ENCODE assay signal across 9 mouse cellular contexts in the genomic region with DNA sequence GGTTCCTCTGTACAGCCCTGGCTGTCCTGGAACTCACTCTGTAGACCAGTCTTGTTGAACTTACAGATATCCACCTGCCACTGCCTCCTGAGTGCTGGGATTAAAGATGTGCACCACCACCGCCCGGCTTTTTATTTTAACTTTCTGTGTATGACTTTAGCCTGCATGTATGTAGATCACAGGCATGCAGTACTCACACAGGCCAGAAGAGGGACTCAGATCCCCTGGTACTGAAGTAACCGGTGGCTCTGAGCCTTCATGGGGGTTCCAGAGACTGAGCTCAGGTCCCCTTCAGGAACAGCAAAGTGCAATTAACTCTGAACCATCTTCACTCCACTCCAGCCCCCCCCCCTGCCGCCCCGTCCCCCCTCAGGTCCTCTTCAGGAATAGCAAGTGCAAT. TPM values are rescaled to one million over a fixed set of nuclear protein-coding genes. Genes with fewer than 3 reads are reported as not detected.
DNase-seq lines count a peak whose midpoint lies in the region; ATAC-seq and TF ChIP-seq lines count a peak whose summit lies in the region.
"Had no signal": no experiment of that assay in that cellular context is flagged by ENCODE, and none has a peak within 500 bp of the region (broad histone marks: within the 10 kb centered on the region; RNA-seq: fewer than 3 reads in every experiment).

No protein-coding gene starts in this region.

- DNase-seq in heart, postnatal 0 days (ENCODE audit: low spot score): no peak
- peak; percentile 76 for DNase-seq in 416B (ENCODE audit: low read depth)
- peak; percentile 77 for DNase-seq in ES-E14 (ENCODE audit: low read depth, low spot score)
- peak; percentile 45 for DNase-seq in embryo, embryonic 9.5 days (ENCODE audit: extremely low spot score)
- no peak for DNase-seq in lung, adult 2 months
- peak; percentile 46 to 53 for DNase-seq in thymus, postnatal 36 days
- DNase-seq in forebrain, embryonic 14.5 days (ENCODE audit: low spot score): no peak

- 48% methylated on average over 5 of the region's 5 CpGs for WGBS in heart, postnatal 0 days
- WGBS in heart, embryonic 12.5 days: 44% methylated on average over 5 of the region's 5 CpGs
- 61% methylated on average over 5 of the region's 5 CpGs for WGBS in lung, adult 2 months
- WGBS in forebrain, embryonic 14.5 days: 28% methylated on average over 5 of the region's 5 CpGs

- ATAC-seq in heart, postnatal 0 days (ENCODE audit: insufficient read depth, low read depth): no peak
- ATAC-seq in heart, embryonic 12.5 days (ENCODE audit: insufficient number of reproducible peaks, low FRiP score): no peak
- no peak for ATAC-seq in forebrain, embryonic 14.5 days

- no peak overlapping the region for H3K27ac ChIP-seq in heart, postnatal 0 days (ENCODE audit: low read depth)
- H3K27ac ChIP-seq in heart, embryonic 12.5 days (ENCODE audit: poor library complexity, severe bottlenecking): no peak overlapping the region
- H3K27ac ChIP-seq in ES-E14 (ENCODE audit: insufficient read depth, low read depth, low read length, poor library complexity, severe bottlenecking): no peak overlapping the region
- no peak overlapping the region for H3K27ac ChIP-seq in forebrain, embryonic 14.5 days (ENCODE audit: low read depth, low read length)

- in situ Hi-C loops in ES-E14 (cut with MboI; ENCODE audit: low sequenced_read_pairs in 2 of 2, unreplicated experiment in 2 of 2): no loop called here

- no peak for TF ChIP-seq POLR2A in lung, adult 2 months (IDR thresholded peaks at IDR 0.05; ENCODE audit: borderline replicate concordance, extremely low read depth, low read depth, low read length)

- no peak overlapping the region for H3K9ac ChIP-seq in heart, postnatal 0 days (replicated peaks; ENCODE audit: low read depth, low read length)
- no peak overlapping the region for H3K9ac ChIP-seq in heart, embryonic 12.5 days
- H3K9ac ChIP-seq in ES-E14 (ENCODE audit: insufficient read depth, low read depth, low read length, poor library complexity, severe bottlenecking): no peak overlapping the region
- H3K9ac ChIP-seq in forebrain, embryonic 14.5 days (ENCODE audit: low read length): no peak overlapping the region

- no peak overlapping the region for H3K4me3 ChIP-seq in heart, postnatal 0 days (ENCODE audit: low read depth, low read length)
- no peak overlapping the region for H3K4me3 ChIP-seq in heart, embryonic 12.5 days
- no peak overlapping the region for H3K4me3 ChIP-seq in ES-E14 (ENCODE audit: insufficient read depth in 1 of 2, low read depth in 1 of 2, low read length in 2 of 2, poor library complexity in 1 of 2, severe bottlenecking in 1 of 2)
- no peak overlapping the region for H3K4me3 ChIP-seq in lung, adult 2 months (replicated peaks; ENCODE audit: extremely low read depth, low read depth, low read length)
- H3K4me3 ChIP-seq in forebrain, embryonic 14.5 days (ENCODE audit: low read depth, low read length): no peak overlapping the region
- H3K4me3 ChIP-seq: megakaryocyte, embryonic 14.5 days had no signal

- peak; percentile 34 for TF ChIP-seq CTCF in heart, postnatal 0 days (IDR thresholded peaks at IDR 0.05; ENCODE audit: low read depth)
- peak; percentile 50 for TF ChIP-seq CTCF in lung, adult 2 months (IDR thresholded peaks at IDR 0.05; ENCODE audit: insufficient read depth, low read length)

- no peaks in the 10 kb centered on the region for H3K9me3 ChIP-seq in heart, postnatal 0 days (replicated peaks; ENCODE audit: control insufficient read depth, low read length)
- H3K9me3 ChIP-seq in heart, embryonic 12.5 days (replicated peaks): no peaks in the 10 kb centered on the region
- no peaks in the 10 kb centered on the region for H3K9me3 ChIP-seq in ES-E14 (ENCODE audit: control insufficient read depth, insufficient read depth, low read depth, low read length)
- no peaks in the 10 kb centered on the region for H3K9me3 ChIP-seq in forebrain, embryonic 14.5 days (replicated peaks; ENCODE audit: control insufficient read depth, low read length)
- H3K9me3 ChIP-seq: megakaryocyte, embryonic 14.5 days had no signal

- peaks cover 8% of the 10 kb centered on the region; the same call in 1 of the 2 replicates for H3K4me1 ChIP-seq in heart, postnatal 0 days (ENCODE audit: control insufficient read depth, insufficient read depth)
- H3K4me1 ChIP-seq in heart, embryonic 12.5 days (replicated peaks): peaks cover 5% of the 10 kb centered on the region
- H3K4me1 ChIP-seq in ES-E14 (ENCODE audit: control insufficient read depth in 2 of 2, insufficient read depth in 2 of 2, low read length in 2 of 2, poor library complexity in 1 of 2): peaks cover 0 to 5% of the 10 kb centered on the region in 2 experiments; a peak in 1 of 4 replicates
- H3K4me1 ChIP-seq in lung, adult 2 months (ENCODE audit: control insufficient read depth, insufficient read depth, low read length): peaks cover 1% of the 10 kb centered on the region; the same call in 1 of the 2 replicates
- peaks cover 3% of the 10 kb centered on the region; the same call in 1 of the 2 replicates for H3K4me1 ChIP-seq in forebrain, embryonic 14.5 days (ENCODE audit: control insufficient read depth, insufficient read depth, low read length)
- H3K4me1 ChIP-seq: megakaryocyte, embryonic 14.5 days had no signal

- no peak overlapping the region for H3K4me2 ChIP-seq in heart, postnatal 0 days (ENCODE audit: low read depth, low read length)
- no peak overlapping the region for H3K4me2 ChIP-seq in heart, embryonic 12.5 days
- H3K4me2 ChIP-seq in forebrain, embryonic 14.5 days (ENCODE audit: low read length): no peak overlapping the region

- no peaks in the 10 kb centered on the region for H3K36me3 ChIP-seq in heart, postnatal 0 days (replicated peaks; ENCODE audit: control insufficient read depth, insufficient read depth, low read length)
- no peaks in the 10 kb centered on the region for H3K36me3 ChIP-seq in heart, embryonic 12.5 days
- no peaks in the 10 kb centered on the region for H3K36me3 ChIP-seq in ES-E14 (ENCODE audit: control insufficient read depth, insufficient read depth, low read length, poor library complexity, severe bottlenecking)
- no peaks in the 10 kb centered on the region for H3K36me3 ChIP-seq in forebrain, embryonic 14.5 days (ENCODE audit: control insufficient read depth, insufficient read depth, low read length)

- no peak for TF ChIP-seq EP300 in heart, postnatal 0 days (IDR thresholded peaks at IDR 0.05; ENCODE audit: low read depth)

- 0 out of 2 replicates have a peak, but pooled peaks cover 4% of the 10 kb centered on the region for H3K27me3 ChIP-seq in heart, postnatal 0 days (ENCODE audit: control insufficient read depth, insufficient read depth, low read length)
- peaks cover 7% of the 10 kb centered on the region; the same call in 1 of the 2 replicates for H3K27me3 ChIP-seq in heart, embryonic 12.5 days (replicated peaks)
- H3K27me3 ChIP-seq in forebrain, embryonic 14.5 days (replicated peaks; ENCODE audit: control insufficient read depth, insufficient read depth, low read length): no peaks in the 10 kb centered on the region

TF ChIP-seq in ES-E14, 5 proteins besides CTCF, POLR2A, EP300 and RAD21:
- TF ChIP-seq ZNF384 (IDR thresholded peaks at IDR 0.05; ENCODE audit: low read depth, low read length): no peak

RNA-seq across cellular contexts. Expression of a gene that starts 25.5 kb away (rescaled TPM):
- 0.23 TPM in 1 of 2 replicates, not detected in the other for total RNA-seq in heart, postnatal 0 days (2014; rRNA removed; ENCODE audit: low replicate concordance)
- 0.36 and 0.56 TPM in 2 replicates for polyA plus RNA-seq in heart, postnatal 0 days (2015; fragmentation: Nextera tagmentation; extraction: Ambion mirVana)
- polyA plus RNA-seq in heart, embryonic 12.5 days (2016; fragmentation: Nextera tagmentation; extraction: Ambion mirVana): 0.13 TPM in 1 of 2 replicates, not detected in the other
- total RNA-seq in ES-E14 (2012; rRNA removed): 0.13 TPM in 1 of 2 replicates, not detected in the other
- polyA plus RNA-seq in lung, adult 2 months (2012; rRNA removed): 5.5 and 7.5 TPM in 2 replicates
- polyA plus RNA-seq in forebrain, embryonic 14.5 days (2014; fragmentation: Nextera tagmentation; extraction: Ambion mirVana): 0.22 and 0.43 TPM in 2 replicates

RNA-seq across cellular contexts. Expression of a gene that starts 25.6 kb away (rescaled TPM):
- not detected in 2 replicates for total RNA-seq in heart, postnatal 0 days (2014; rRNA removed; ENCODE audit: low replicate concordance)
- not detected in 2 replicates for polyA plus RNA-seq in heart, postnatal 0 days (2015; fragmentation: Nextera tagmentation; extraction: Ambion mirVana)
- polyA plus RNA-seq in heart, embryonic 12.5 days (2016; fragmentation: Nextera tagmentation; extraction: Ambion mirVana): not detected in 2 replicates
- 0.18 and 0.37 TPM in 2 replicates for total RNA-seq in ES-E14 (2012; rRNA removed)
- polyA plus RNA-seq in lung, adult 2 months (2012; rRNA removed): 0.27 and 0.32 TPM in 2 replicates
- polyA plus RNA-seq in forebrain, embryonic 14.5 days (2014; fragmentation: Nextera tagmentation; extraction: Ambion mirVana): 0.09 TPM in 1 of 2 replicates, not detected in the other

RNA-seq across cellular contexts. Expression of a gene that starts 32.5 kb away (rescaled TPM):
- 12.9 and 19.8 TPM in 2 replicates for total RNA-seq in heart, postnatal 0 days (2014; rRNA removed; ENCODE audit: low replicate concordance)
- polyA plus RNA-seq in heart, postnatal 0 days (2015; fragmentation: Nextera tagmentation; extraction: Ambion mirVana): 37.8 and 42.3 TPM in 2 replicates
- 13.8 and 14.4 TPM in 2 replicates for polyA plus RNA-seq in heart, embryonic 12.5 days (2016; fragmentation: Nextera tagmentation; extraction: Ambion mirVana)
- 16.7 and 17.3 TPM in 2 replicates for total RNA-seq in ES-E14 (2012; rRNA removed)
- 785 and 816 TPM in 2 replicates for polyA plus RNA-seq in lung, adult 2 months (2012; rRNA removed)
- 49.2 and 57.0 TPM in 2 replicates for polyA plus RNA-seq in forebrain, embryonic 14.5 days (2014; fragmentation: Nextera tagmentation; extraction: Ambion mirVana)

RNA-seq across cellular contexts. Expression of a gene that starts 57.8 kb away (rescaled TPM):
- total RNA-seq in heart, postnatal 0 days (2014; rRNA removed; ENCODE audit: low replicate concordance): 37.8 and 56.2 TPM in 2 replicates
- 19.1 TPM in 2 replicates for polyA plus RNA-seq in heart, postnatal 0 days (2015; fragmentation: Nextera tagmentation; extraction: Ambion mirVana)
- 23.1 and 23.3 TPM in 2 replicates for polyA plus RNA-seq in heart, embryonic 12.5 days (2016; fragmentation: Nextera tagmentation; extraction: Ambion mirVana)
- total RNA-seq in ES-E14 (2012; rRNA removed): 3.2 and 7.6 TPM in 2 replicates
- 130 and 133 TPM in 2 replicates for polyA plus RNA-seq in lung, adult 2 months (2012; rRNA removed)
- 15.5 and 22.0 TPM in 2 replicates for polyA plus RNA-seq in forebrain, embryonic 14.5 days (2014; fragmentation: Nextera tagmentation; extraction: Ambion mirVana)

Comparison
In these comparisons a context has a peak if more than half of its experiments do, and no peak if none do; other contexts are left out.
1. DNase-seq: peak in 416B (single experiment), ES-E14 (single experiment), embryo, embryonic 9.5 days (single experiment) and thymus, postnatal 36 days (2 of 2); none in heart, postnatal 0 days (single experiment), lung, adult 2 months (single experiment) and forebrain, embryonic 14.5 days (single experiment).
2. RNA of a gene that starts 32.5 kb away (polyA plus RNA-seq): 785 to 816 TPM in lung, adult 2 months; 49.2 to 57.0 TPM in forebrain, embryonic 14.5 days, 37.8 to 42.3 TPM in heart, postnatal 0 days and 13.8 to 14.4 TPM in heart, embryonic 12.5 days; every median in the first group is over 10 times any median in the second.